Mouse (Mus musculus): ENCODE results near the gene Cfap74.

Gene Cfap74

GRCm38 (mm10) chr4:155505671-155506295 is 96.8 kb downstream of the Cfap74 start:
- no peak for DNase-seq

- DNase-seq: no peak
Measured at GRCm38 (mm10) chr4:155508614-155509013, 99.6 kb downstream of the Cfap74 start.

- DNase-seq: no peak
Measured at GRCm38 (mm10) chr4:155510981-155511380, 102.0 kb downstream of the Cfap74 start.

- DNase-seq: no peak
Measured at GRCm38 (mm10) chr4:155514810-155515209, 105.8 kb downstream of the Cfap74 start.
